Mouse (Mus musculus): ENCODE results near the gene Hdac8. TPM values are rescaled to one million over a fixed set of nuclear protein-coding genes. Genes with fewer than 3 reads are reported as not detected.

Gene Hdac8
- polyA plus RNA-seq, 1 experiment from 2014 or later: 2.6 TPM

DNA sequence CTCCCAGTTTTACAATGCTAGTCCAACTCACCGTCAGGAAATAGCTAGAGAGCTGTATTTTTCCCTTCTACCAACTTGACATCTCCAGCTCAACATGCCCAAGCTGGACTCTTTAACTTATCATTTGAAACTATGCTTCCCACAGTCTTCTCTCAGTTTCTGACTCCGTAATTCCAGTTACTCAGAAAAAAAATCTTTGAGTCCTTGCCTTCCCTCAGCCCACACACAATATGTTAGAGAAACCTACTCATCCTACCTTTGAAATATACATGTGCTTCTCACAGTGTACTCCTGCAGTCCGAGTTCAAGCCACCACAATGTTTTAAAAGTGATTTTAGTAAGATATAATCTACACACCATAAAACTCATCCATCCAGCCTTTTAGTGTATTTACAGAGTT lies 151.7 kb downstream of the Hdac8 start:
- Histone ChIP-seq H3K27me3 (ENCODE audit: control insufficient read depth, insufficient read depth, low read length) (peaks cover 5% of the 10 kb centered on the region; the same call in 1 of the 2 replicates), H3K4me1 (replicated peaks; ENCODE audit: control insufficient read depth, insufficient read depth, low read length) (no peaks in the 10 kb centered on the region), H3K4me2 (ENCODE audit: low read depth, low read length, severe bottlenecking) (no peak overlapping the region), H3K4me3 (ENCODE audit: low read depth, low read length) (no peak overlapping the region), H3K9ac (ENCODE audit: low read length) (no peak overlapping the region), H3K27ac (ENCODE audit: low read depth, low read length) (no peak overlapping the region), H3K9me3 (ENCODE audit: control insufficient read depth, low read length) (no peaks in the 10 kb centered on the region), H3K36me3 (ENCODE audit: control insufficient read depth, insufficient read depth, low read length) (no peaks in the 10 kb centered on the region)
- DNase-seq (ENCODE audit: low spot score): no peak
- 83% methylated on average over 3 of the region's 3 CpGs for WGBS
- no peak for ATAC-seq (replicated peaks; ENCODE audit: low FRiP score)

DNA sequence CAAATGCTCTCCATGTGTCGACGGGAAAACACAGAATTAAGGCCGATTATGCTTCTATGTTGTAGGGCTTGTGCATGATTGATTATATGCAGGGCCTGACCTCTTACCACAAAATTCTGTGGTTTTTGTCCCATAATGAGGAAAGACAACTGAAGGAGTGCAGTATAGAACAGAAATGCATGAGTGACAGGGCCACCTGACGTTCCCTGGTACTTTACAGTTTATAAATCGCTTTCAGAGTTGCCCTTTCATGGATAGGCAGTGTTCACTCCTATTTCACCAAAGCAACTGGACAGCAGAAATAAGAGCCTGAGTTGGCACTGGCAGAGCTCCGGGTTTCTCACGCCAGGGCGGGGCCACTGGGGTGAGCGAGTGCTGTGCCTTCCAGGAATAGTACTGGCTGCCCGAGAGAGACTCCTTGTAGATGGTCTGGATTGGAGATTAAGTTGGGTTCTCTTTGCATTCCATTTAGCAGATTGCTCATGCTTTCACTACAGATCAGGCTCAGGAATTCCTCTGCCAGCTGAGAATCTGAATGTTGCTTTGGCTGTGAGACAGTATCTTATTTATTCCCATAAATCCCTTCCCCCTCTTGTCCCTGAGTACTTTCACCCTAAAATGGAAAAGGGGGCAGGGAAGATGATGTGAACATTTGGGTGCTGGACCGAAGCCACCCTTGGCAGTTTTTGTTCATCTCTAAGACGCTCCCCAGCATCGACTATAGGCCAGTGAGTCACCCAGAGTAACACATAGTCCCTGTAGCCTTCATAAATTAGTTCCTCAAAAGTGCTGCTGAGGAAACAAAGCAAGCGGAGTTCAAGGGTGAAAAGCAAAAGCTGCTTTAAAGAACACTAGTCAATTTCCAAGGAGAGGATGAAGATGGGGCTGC lies 155.1 kb downstream of the Hdac8 start:
- Histone ChIP-seq H3K9me3 (ENCODE audit: control insufficient read depth, low read length) (no peaks in the 10 kb centered on the region), H3K4me3 (ENCODE audit: low read depth, low read length) (no peak overlapping the region), H3K36me3 (ENCODE audit: control insufficient read depth, insufficient read depth, low read length) (no peaks in the 10 kb centered on the region), H3K27me3 (ENCODE audit: control insufficient read depth, insufficient read depth, low read length) (peaks cover 5% of the 10 kb centered on the region; the same call in 1 of the 2 replicates), H3K4me2 (ENCODE audit: low read depth, low read length, severe bottlenecking) (no peak overlapping the region), H3K9ac (ENCODE audit: low read length) (no peak overlapping the region), H3K27ac (ENCODE audit: low read depth, low read length) (no peak overlapping the region), H3K4me1 (replicated peaks; ENCODE audit: control insufficient read depth, insufficient read depth, low read length) (no peaks in the 10 kb centered on the region)
- DNase-seq (ENCODE audit: low spot score): no peak
- WGBS: 71% methylated on average over 14 of the region's 14 CpGs
- no peak for ATAC-seq (replicated peaks; ENCODE audit: low FRiP score)

DNA sequence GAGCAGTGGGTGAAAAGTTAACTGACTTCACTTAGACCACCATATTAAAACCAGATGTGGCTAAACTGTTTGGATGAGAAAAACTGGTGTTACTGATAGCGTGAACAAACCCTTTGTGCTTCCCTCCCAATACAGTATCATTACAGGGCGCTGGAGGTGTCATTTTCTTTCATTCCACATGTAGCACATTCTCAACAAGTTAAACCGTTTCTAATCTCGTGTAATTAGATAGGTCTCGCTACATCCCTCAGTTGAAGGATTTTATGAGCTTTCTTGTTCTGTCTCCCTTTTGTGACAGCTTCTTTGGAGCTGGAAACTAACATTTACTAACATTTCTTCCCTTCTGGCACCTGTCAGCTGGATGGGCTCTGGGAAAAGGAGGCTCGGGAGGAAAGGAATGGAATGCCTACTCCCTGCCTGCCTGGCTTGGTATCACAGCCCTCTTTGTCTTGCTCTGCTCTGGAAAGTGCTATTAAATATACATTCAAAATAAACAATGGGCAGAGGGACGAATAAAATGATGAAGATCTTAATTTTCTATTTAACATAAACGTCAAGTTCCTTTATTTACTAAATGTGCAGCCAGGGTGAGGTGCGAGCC lies 156.2 kb downstream of the Hdac8 start:
- Histone ChIP-seq H3K9ac (ENCODE audit: low read length) (no peak overlapping the region), H3K4me2 (ENCODE audit: low read depth, low read length, severe bottlenecking) (no peak overlapping the region), H3K27ac (ENCODE audit: low read depth, low read length) (no peak overlapping the region), H3K9me3 (ENCODE audit: control insufficient read depth, low read length) (no peaks in the 10 kb centered on the region), H3K4me3 (ENCODE audit: low read depth, low read length) (no peak overlapping the region), H3K27me3 (ENCODE audit: control insufficient read depth, insufficient read depth, low read length) (peaks cover 5% of the 10 kb centered on the region; the same call in 1 of the 2 replicates), H3K4me1 (replicated peaks; ENCODE audit: control insufficient read depth, insufficient read depth, low read length) (no peaks in the 10 kb centered on the region), H3K36me3 (ENCODE audit: control insufficient read depth, insufficient read depth, low read length) (no peaks in the 10 kb centered on the region)
- 57% methylated on average over 9 of the region's 9 CpGs for WGBS
- no peak for DNase-seq (ENCODE audit: low spot score)
- no peak for ATAC-seq (replicated peaks; ENCODE audit: low FRiP score)

DNA sequence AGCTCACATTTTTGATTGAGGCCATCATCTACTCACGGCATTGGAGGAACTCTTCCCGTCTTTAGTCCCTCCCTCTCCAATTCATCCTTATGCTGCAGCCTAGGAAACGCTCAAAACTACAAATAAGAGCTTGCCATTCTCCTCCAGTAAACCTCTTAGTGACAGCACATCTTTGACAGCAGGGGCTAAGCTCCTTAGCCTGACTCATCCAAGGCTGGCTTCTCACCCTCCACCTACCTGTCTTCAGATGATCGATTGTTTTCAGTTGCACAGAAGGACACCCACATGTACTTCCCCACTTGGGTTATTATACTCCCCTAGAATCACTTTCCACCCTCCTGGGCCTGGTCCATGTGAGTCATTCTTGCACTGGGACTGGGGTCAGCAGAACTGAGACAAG lies 163.5 kb downstream of the Hdac8 start:
- H3K4me2 ChIP-seq (ENCODE audit: low read depth, low read length, severe bottlenecking): no peak overlapping the region
- H3K9ac ChIP-seq (ENCODE audit: low read length): no peak overlapping the region
- peaks cover 4% of the 10 kb centered on the region for H3K27me3 ChIP-seq (ENCODE audit: control insufficient read depth, insufficient read depth, low read length)
- ATAC-seq (replicated peaks; ENCODE audit: low FRiP score) (no peak), DNase-seq (ENCODE audit: low spot score) (no peak)
- H3K27ac ChIP-seq (ENCODE audit: low read depth, low read length): no peak overlapping the region
- H3K4me1 ChIP-seq (replicated peaks; ENCODE audit: control insufficient read depth, insufficient read depth, low read length): no peaks in the 10 kb centered on the region
- no peak overlapping the region for H3K4me3 ChIP-seq (ENCODE audit: low read depth, low read length)
- no peaks in the 10 kb centered on the region for H3K9me3 ChIP-seq (ENCODE audit: control insufficient read depth, low read length)
- H3K36me3 ChIP-seq (ENCODE audit: control insufficient read depth, insufficient read depth, low read length): no peaks in the 10 kb centered on the region
- WGBS: 62% methylated on average over 4 of the region's 4 CpGs

DNA sequence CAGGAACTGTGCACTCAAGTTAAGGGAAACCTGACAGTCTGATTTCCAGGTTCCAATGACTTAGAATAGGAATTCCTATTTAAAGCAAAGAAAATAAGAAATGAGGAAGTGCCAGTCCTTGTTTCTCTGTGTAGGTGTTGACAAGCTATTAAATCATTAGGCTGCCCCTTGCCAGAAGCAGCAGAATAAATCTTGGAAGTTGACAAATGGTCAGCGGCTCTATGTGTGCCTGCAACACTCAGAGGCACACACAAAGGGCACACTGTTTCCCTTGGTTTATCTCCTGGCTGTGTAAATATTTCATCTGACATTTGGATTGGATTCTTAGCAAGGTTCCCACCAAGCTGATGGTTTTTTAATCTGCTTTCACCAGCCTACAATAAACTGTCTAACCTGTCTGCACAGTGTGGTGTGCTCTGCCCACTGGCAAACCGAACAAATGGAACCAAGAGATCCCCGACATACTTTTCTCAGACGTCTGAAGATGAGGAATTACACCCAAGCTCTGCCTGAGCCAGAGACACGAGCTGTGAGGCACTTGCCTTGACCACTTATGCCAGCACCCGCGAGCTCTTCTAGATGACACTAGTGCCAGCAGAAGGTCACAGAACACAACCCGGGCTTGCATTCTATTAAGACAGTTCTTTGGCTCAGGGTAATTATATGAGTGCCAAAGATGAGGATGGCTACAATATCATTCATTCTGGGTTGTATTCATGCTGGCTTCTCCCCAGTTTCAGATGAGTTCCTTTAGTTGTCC lies 165.6 kb downstream of the Hdac8 start:
- ATAC-seq (replicated peaks; ENCODE audit: low FRiP score) (no peak), DNase-seq (ENCODE audit: low spot score) (no peak)
- Histone ChIP-seq H3K27me3 (ENCODE audit: control insufficient read depth, insufficient read depth, low read length) (peaks cover 4% of the 10 kb centered on the region), H3K4me3 (ENCODE audit: low read depth, low read length) (no peak overlapping the region), H3K27ac (ENCODE audit: low read depth, low read length) (no peak overlapping the region), H3K36me3 (ENCODE audit: control insufficient read depth, insufficient read depth, low read length) (no peaks in the 10 kb centered on the region), H3K9me3 (ENCODE audit: control insufficient read depth, low read length) (no peaks in the 10 kb centered on the region), H3K9ac (ENCODE audit: low read length) (no peak overlapping the region), H3K4me2 (ENCODE audit: low read depth, low read length, severe bottlenecking) (no peak overlapping the region), H3K4me1 (replicated peaks; ENCODE audit: control insufficient read depth, insufficient read depth, low read length) (no peaks in the 10 kb centered on the region)
- WGBS: 82% methylated on average over 8 of the region's 8 CpGs

DNA sequence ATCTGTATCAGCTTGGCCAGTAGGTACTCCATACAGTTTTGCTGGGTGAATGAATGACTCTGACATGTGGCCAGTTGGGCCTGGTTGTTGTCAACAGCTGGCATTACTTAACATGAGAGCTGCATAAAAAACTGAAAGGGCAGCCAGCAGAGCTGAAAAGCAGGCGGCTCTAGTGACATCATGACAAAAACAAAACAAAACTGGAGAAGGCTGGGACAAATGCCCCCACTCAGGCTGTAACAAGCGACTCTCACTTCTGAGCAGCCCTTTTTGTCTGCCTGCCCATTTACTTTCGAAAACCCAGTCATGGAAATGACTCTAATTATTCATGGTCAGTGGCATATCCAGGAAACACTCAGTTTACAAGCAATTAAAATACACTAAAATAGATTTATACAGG lies 185.5 kb downstream of the Hdac8 start:
- 53% methylated on average over 3 of the region's 3 CpGs for WGBS
- Histone ChIP-seq H3K36me3 (ENCODE audit: control insufficient read depth, insufficient read depth, low read length) (no peaks in the 10 kb centered on the region), H3K9me3 (ENCODE audit: control insufficient read depth, low read length) (no peaks in the 10 kb centered on the region), H3K9ac (ENCODE audit: low read length) (no peak overlapping the region), H3K4me3 (ENCODE audit: low read depth, low read length) (no peak overlapping the region), H3K4me1 (replicated peaks; ENCODE audit: control insufficient read depth, insufficient read depth, low read length) (no peaks in the 10 kb centered on the region), H3K4me2 (ENCODE audit: low read depth, low read length, severe bottlenecking) (no peak overlapping the region), H3K27me3 (ENCODE audit: control insufficient read depth, insufficient read depth, low read length) (no peaks in the 10 kb centered on the region; the same call in 1 of the 2 replicates), H3K27ac (ENCODE audit: low read depth, low read length) (no peak overlapping the region)
- ATAC-seq (replicated peaks; ENCODE audit: low FRiP score) (no peak), DNase-seq (ENCODE audit: low spot score) (no peak)

DNA sequence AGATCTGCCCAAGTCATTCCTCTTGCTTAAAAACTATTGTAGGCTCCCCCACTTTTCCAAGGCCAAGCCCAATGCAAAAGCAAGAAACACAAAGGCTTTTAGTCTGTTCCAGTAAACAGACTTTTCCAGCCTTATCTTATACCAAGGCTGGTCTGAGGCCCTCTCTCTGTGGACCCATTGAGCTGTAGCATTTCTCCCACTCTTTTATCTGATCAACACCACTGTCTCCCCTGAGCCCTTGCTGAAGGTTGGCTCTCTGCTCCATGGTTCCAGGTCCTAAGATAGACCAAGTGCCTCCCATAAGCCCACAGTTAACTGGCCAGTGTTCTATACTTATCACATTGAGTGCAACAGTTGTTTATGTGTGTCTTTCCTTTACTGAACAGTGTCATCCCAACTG lies 185.9 kb downstream of the Hdac8 start:
- H3K4me1 ChIP-seq (replicated peaks; ENCODE audit: control insufficient read depth, insufficient read depth, low read length): no peaks in the 10 kb centered on the region
- no peak overlapping the region for H3K9ac ChIP-seq (ENCODE audit: low read length)
- H3K4me2 ChIP-seq (ENCODE audit: low read depth, low read length, severe bottlenecking): no peak overlapping the region
- H3K36me3 ChIP-seq (ENCODE audit: control insufficient read depth, insufficient read depth, low read length): no peaks in the 10 kb centered on the region
- no peak overlapping the region for H3K4me3 ChIP-seq (ENCODE audit: low read depth, low read length)
- no peaks in the 10 kb centered on the region for H3K9me3 ChIP-seq (ENCODE audit: control insufficient read depth, low read length)
- ATAC-seq (replicated peaks; ENCODE audit: low FRiP score): no peak
- H3K27me3 ChIP-seq (ENCODE audit: control insufficient read depth, insufficient read depth, low read length): no peaks in the 10 kb centered on the region; the same call in 1 of the 2 replicates
- DNase-seq (ENCODE audit: low spot score): no peak
- no peak overlapping the region for H3K27ac ChIP-seq (ENCODE audit: low read depth, low read length)

DNA sequence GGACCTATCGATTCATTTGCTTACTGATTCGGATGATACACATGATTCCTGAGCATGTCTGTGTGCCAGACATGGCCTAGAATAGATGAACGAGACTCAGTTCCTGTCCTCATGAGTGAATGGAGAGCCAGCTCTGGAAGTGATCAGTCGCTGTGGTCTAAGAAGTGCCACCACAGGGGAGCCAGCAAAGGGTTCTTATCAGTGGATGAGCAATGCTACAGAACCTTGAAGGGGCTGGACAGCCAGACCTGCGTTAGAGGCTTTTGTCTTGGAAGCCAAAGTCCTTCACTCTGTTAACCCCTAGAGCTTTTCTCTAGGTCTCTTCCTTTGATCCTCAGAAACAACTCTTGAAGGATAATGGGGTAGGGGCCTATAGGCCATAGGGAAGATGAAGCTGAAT lies 186.4 kb downstream of the Hdac8 start:
- ATAC-seq (replicated peaks; ENCODE audit: low FRiP score): no peak
- no peak for DNase-seq (ENCODE audit: low spot score)
- H3K36me3 ChIP-seq (ENCODE audit: control insufficient read depth, insufficient read depth, low read length): no peaks in the 10 kb centered on the region
- H3K9me3 ChIP-seq (ENCODE audit: control insufficient read depth, low read length): no peaks in the 10 kb centered on the region
- H3K4me3 ChIP-seq (ENCODE audit: low read depth, low read length): no peak overlapping the region
- no peak overlapping the region for H3K27ac ChIP-seq (ENCODE audit: low read depth, low read length)
- WGBS: 82% methylated on average over 5 of the region's 5 CpGs
- H3K4me1 ChIP-seq (replicated peaks; ENCODE audit: control insufficient read depth, insufficient read depth, low read length): no peaks in the 10 kb centered on the region
- H3K9ac ChIP-seq (ENCODE audit: low read length): no peak overlapping the region
- no peaks in the 10 kb centered on the region; the same call in 1 of the 2 replicates for H3K27me3 ChIP-seq (ENCODE audit: control insufficient read depth, insufficient read depth, low read length)
- no peak overlapping the region for H3K4me2 ChIP-seq (ENCODE audit: low read depth, low read length, severe bottlenecking)

All from forebrain, embryonic 11.5 days (tissue).